Mouse (Mus musculus) lung, adult 2 months (tissue): ENCODE results near the gene Trim28.

Source experiments
- CTCF ChIP-seq: fragments of 200-500 bp; IDR thresholded peaks from 2 replicates; pipeline ENCODE4 v1.5.1; 2011; ENCODE audit warnings: mild to moderate bottlenecking, low read length, control low read depth; ENCODE audit not compliant: insufficient read depth
- POLR2A ChIP-seq: fragments of 200-500 bp; IDR thresholded peaks from 2 replicates; pipeline ENCODE4 v1.6.1; 2011; ENCODE audit warnings: low read depth, mild to moderate bottlenecking, control low read depth, low read length, borderline replicate concordance; ENCODE audit errors: extremely low read depth

- TF ChIP-seq POLR2A = no peak
- no peak for TF ChIP-seq CTCF
These were observed 33.6 kb downstream of the Trim28 start for GRCm38 (mm10) chr7:13032541-13032940.
